Mouse (Mus musculus) spleen, adult 18-20 months (tissue): ENCODE measurements around the gene Mxra8.

Experiments
- DNase-seq, 2 experiments: peaks; one replicate each; pipeline ENCODE4 v3.0.0; 2022; ENCODE audit warnings: mixed read lengths in 2 of 2

The Mxra8 gene

GRCm38 (mm10) chr4:155837404-155838010 lies 2.0 kb upstream of the Mxra8 start:
- DNase-seq, result no peak

DNA sequence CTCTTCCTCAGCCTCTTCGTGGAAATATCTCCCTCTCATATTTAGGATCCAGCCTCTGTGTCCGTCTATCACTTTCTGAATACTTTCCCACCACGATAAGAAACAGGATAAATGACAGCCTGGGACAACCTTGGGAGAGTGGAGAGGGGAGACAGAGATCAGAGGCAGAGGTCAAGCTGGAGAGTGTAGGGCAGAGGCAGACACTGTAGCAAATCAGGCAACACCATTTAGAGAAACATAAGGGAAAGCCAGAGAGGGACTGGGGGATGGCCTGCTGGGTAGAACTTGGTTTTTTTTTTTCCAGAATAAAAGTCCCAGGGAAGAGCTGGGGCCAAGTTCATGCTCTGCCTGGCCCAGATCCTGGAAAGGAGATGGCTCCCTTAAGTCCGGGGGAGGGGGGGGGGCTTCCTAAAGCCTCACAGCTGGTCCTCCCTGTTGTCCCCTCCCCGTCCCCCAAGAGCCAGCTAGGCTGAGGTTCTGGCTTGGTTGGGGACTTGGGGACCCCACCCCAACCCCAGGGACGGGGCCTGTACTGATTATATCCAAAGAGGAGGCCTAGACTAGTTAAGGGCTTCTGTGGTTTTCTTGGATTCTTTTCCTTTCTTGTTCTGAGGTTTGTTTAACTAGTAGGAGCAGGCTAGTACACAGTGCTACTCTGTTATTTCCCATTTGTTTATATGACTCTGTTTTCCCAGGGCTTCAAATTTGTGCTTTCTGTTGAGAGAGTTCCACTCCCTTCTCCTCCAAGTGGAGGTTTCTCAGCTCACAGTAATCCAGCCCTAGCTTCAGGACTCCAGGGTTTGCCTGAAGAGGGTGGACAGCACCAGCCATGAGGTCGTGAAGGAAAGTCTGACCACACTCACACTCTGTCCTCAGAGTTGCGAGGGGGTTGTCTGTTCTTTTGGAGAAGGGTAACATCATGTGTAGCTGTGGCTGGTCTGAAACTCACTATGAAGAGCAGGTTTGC lies 1.0 kb upstream of the Mxra8 start:
- no peak for DNase-seq

GRCm38 (mm10) chr4:155840076-155841002 lies 859 bp downstream of the Mxra8 start:
- DNase-seq, result peak in 1 of 2 experiments; percentile 2

DNA sequence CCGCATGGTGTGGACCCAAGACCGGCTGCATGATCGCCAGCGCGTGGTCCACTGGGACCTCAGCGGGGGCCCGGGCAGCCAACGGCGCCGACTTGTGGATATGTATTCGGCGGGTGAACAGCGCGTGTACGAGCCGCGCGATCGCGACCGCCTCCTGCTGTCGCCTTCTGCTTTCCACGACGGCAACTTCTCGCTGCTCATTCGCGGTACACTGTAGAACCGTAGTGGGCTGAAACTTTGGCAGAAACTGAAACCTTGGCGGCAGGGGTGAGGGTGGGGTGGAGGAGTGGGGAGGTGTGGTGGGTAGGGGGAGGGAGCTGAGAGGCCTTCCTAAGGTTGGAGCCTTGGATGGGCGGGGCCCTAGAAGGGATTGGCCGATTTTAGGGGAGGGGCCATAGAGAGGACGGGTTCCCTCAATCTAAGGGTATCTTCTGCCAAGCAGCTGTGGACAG lies 1.5 kb downstream of the Mxra8 start:
- DNase-seq, result peak; percentile 64 to 67

DNA sequence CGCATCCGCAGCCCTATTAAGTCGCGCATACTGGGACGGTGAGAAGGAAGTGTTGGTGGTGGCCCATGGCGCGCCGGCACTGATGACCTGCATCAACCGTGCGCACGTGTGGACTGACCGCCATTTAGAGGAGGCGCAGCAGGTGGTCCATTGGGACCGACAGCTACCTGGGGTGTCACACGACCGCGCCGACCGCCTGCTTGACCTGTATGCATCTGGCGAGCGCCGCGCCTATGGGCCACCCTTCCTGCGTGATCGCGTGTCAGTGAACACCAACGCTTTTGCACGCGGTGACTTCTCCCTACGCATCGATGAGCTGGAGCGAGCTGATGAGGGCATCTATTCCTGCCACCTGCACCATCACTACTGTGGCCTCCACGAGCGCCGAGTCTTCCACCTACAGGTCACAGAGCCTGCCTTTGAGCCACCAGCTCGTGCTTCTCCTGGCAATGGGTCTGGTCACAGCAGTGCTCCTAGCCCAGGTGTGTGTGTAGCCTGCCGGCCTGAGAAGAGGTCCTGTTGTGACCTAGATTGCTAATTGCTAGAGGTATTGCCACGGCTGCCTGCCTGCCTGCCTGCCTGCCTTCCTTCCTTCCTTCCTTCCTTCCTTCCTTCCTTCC lies 2.3 kb downstream of the Mxra8 start:
- peak; percentile 10 to 17 for DNase-seq

DNA sequence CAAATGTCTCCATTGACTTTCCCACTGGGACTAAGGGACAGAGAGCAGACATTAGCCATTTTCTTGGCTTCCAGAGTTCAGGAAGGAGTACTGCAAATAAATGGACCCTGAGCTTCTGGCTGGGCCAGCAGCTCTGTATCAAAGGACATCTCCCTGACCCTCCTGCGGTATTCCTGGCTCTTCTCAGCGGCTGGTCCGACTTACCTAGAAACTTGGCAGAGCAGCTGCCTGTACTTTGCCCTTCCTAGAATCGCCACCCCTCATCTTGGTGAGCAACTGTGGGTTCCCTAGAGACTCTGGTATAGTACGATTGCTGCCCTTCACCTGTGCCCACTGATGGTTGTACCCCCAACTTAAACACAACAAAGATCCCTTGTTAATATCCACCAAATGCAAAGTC lies 3.8 kb downstream of the Mxra8 start:
- peak in 1 of 2 experiments; percentile 2 for DNase-seq

DNA sequence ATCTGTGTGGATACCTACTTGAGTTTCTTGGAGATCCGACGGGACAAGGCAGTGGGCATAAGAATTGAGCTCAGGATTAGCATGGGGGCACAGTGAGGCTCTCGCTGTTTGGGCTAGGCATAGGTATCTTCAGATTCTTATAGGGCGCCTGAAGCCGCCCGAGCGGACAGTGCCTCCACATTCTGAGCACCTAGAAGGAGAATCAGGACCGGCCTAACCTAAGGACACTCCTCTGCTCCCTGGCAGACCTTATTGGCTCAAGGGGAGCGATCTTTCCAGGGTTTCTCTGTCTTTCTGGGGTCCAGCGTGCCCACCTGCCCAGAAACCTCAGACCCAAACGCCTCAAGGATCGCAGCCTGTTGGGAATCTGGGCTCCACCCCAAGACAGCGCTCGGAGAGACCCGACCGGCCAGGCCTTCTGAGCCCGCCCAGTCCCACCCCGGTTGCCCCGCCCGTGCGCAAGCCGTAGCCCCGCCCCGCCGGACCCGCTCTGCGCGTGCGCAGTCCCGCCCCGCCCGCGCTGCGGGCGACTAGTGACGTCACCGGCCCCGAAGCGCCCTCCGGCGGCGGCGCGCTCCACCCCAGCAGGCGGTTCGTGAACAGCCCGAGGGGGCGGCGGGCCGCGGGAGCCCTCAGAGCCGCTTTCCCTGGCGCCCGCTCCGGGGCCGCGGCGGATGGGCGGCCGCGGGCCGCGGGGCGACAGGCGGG lies 7.5 kb downstream of the Mxra8 start, which contains the start of gene Dvl1:
Gene Dvl1, plus strand, starts transcription at position 532 of the 708 bp plus-strand sequence.
- peak; percentile 89 to 97 for DNase-seq

DNA sequence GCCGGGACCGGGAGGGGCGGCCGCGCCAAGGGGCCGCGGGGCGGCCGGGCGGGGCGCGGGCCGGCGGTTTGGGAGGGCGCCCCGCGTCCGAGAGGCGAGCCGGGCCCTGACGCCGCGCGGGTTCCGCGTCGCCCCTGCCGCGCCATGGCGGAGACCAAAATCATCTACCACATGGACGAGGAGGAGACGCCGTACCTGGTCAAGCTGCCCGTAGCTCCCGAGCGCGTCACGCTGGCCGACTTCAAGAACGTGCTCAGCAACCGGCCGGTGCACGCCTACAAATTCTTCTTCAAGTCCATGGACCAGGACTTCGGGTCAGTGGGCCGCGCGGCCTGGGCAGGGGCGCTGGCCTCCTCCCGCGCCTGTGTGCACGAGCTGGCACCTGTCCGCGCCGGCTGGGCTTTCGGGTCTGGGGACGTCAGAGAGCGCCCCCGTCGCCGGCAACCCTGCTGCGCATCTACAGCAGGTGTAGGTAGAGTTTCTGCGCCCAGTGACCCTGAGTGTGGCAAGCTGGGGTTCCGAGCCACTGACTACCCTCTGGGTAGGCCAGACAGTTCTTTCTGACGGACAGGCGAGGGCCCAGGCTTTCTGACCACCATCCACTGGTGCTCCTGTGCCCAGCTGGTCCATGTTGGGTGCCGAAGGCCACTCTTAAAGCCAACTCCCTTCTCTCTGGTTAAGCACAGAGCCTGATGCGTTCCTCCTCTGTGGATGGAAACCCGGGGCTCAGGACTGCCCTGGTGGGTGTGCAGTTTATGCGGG lies 8.3 kb downstream of the Mxra8 start:
- no peak for DNase-seq

DNA sequence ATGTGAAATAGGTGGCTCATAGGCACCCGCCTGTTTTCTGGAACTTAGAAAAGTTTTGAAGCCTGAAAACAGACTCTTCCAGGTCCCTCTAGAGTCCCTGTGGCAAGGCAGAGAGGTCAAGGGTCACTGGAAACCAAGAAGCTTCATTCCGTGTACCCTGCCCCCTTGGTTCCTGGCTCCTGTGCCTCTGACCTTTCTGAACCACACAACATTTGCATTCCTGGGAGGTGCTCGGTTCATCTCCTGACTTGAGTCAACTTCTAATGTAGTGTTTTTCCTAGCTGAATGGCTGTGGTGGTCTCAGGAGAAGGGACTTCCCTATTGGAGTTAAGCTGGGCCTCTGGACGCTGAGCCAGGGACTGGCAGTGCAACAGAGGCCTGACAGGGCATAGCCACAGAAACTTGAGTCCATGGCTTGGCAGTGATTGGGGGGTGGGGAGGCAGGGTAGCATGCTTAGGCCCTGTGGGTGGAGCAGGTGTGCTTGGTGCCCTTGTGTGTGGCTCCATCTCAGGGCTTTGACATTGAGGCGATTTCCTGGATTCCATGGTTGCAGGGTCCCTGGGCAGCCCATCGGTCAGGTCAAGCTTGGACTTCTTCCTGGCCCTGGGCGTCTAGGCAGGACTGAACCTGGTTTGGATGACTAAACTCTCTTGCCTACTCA lies 9.1 kb downstream of the Mxra8 start:
- no peak for DNase-seq

- DNase-seq, result no peak
These were observed 9.9 kb downstream of the Mxra8 start for GRCm38 (mm10) chr4:155849391-155849790.

DNA sequence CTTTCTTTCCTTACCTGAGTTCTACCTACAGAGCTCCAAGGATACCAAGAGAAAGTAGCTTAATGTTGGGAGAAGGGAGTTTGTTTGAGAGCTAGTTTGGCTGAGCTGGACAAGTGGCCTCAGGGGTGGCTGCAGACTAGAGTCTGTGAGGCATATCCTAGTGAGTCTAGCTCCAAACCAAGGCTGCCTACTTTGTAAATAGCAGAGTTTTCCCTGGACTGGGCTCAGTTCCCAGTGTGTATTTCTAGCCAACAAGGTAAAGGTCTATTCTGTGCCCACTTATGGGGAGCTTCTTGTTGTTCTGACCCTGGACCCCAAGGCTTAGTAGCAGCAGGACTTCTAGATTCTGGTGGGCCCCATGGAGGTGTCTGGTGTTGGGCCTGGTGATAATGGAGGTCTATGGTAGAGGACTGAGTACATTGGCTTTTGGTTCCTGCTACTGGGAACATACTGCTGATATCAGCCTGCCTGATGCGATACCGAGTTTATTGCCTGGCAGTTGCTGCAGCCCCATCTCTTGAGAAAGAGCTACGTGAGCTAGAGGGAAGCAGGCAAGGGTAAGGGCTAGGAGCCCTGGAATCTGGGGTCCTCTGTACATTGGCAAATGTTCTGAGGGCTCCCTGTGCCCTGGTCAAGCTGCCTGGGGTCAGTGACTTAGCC lies 10.4 kb downstream of the Mxra8 start:
- DNase-seq, result no peak

GRCm38 (mm10) chr4:155851368-155851767 lies 11.9 kb downstream of the Mxra8 start:
- no peak for DNase-seq

DNA sequence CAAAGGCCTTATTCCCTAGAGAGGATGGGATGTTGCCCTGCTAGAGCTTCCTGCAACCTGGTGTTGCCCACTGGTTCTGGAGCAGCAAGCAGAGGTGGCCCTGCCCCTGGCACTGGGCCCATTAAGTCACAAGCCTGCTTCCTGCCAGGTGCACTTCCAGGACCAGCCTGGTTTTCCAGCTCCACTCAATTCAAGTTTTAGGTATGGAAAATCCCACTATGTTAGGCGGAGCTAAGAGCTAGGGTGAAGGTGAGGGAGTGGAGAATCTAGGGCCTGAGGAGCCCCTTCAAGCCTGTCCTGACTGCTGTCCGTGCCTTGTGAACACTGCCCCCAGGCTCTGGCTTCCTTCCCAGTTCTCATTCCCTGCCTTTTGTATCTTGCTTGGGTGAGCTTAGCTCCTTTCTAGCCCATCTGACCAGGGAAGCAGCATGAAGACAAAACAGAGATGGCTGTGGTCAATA lies 12.5 kb downstream of the Mxra8 start:
- DNase-seq, result no peak

DNA sequence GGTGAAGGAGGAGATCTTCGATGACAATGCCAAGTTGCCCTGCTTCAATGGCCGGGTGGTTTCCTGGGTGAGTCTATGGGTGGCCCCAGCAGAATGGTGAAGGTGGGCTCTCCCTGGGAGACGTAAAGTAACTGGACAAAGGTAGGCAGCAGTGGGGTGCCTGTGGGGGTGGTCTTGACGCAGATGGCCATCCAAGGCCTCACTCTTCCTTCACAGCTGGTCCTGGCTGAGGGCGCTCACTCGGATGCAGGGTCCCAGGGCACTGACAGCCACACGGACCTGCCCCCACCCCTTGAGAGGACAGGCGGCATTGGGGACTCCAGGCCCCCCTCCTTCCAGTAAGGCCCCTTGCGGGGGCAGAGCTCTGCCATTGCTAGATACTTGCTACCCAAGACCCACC lies 13.9 kb downstream of the Mxra8 start:
- no peak for DNase-seq

DNA sequence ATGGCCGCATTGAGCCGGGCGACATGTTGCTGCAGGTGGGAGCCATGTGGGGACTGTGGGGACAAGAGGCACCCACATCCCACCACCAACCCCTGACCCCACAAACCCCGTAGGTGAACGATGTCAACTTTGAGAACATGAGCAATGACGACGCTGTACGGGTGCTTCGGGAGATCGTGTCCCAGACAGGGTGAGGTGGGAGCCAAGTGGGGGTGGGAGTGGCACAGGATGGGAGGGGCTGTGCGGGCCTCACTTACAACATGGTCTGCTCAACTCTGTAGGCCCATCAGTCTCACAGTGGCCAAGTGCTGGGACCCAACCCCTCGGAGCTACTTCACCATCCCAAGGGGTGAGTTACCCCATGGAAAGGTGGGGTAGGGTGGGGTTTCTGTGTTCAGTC lies 15.5 kb downstream of the Mxra8 start:
- no peak for DNase-seq

DNA sequence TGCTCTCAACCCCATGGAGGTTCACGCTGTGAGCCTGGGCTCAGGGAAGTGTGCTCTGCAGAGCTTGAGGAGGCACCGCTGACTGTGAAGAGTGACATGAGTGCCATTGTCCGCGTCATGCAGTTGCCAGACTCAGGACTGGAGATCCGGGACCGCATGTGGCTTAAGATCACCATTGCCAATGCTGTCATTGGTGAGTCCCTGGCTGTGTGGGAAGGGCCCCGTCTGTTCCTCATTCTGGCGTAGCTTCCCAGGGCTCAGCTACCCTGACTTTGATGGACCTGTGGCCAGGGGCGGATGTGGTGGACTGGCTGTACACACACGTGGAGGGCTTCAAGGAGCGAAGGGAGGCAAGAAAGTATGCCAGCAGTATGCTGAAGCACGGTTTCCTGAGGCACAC lies 16.6 kb downstream of the Mxra8 start:
- no peak for DNase-seq

DNA sequence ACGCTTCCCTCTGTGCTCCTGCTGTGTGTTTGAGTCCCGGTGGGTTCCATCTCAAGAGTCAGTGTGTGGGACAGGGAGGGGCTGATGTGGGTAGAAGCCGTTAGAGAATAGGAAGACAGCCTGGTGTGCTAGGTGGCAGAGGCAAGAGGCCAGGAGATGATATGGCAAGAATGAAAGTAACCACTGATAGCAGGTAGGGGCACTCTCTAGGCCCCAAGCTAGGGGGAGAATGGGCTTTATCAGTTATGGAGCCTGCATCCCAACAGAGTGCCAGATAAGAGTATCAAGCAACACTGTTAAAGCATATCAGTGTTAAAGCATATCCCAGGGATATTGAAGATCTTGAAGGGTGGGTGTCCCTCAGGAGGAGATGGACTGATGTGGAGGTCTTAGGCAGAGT lies 17.4 kb downstream of the Mxra8 start:
- DNase-seq, result no peak

DNA sequence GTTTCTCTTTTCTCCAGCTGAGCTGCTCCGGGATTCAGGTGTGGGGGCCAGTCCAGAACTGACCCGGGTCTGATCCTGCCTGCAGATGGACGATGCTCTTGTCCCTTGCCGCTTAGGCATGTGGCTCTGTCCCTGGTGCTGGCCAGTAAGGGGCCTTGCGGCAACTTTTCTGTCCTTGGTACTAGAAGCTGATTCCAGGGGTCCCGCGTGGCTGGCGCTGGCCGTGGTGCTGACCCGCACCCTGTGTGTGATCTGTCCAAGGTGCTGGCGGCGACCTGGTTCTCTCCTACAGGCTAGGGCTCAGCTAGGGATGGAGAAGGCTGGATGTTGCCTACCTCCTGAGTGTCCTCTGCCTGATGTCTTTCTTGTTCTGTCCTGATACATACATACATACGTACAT lies 19.8 kb downstream of the Mxra8 start:
- no peak for DNase-seq

DNA sequence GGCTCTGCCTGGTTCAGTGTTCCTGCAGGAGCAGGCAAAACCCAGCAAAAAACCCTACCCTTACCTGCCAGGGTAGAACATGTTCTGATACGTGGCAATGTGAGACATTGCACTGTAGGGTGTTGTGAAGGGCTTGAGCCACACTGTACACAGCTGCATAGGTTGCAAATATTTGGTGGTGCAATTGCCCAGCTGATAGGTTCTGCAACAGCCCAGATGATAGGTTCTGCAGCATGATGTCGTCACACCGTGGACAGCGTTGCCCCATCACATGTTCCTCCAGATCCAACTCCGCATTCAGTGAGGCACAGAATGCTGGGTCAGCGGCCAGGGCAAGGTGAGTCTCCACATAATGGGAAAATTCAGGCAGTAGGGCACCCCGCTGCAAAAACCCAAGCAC lies 22.3 kb downstream of the Mxra8 start:
- DNase-seq, result no peak

DNA sequence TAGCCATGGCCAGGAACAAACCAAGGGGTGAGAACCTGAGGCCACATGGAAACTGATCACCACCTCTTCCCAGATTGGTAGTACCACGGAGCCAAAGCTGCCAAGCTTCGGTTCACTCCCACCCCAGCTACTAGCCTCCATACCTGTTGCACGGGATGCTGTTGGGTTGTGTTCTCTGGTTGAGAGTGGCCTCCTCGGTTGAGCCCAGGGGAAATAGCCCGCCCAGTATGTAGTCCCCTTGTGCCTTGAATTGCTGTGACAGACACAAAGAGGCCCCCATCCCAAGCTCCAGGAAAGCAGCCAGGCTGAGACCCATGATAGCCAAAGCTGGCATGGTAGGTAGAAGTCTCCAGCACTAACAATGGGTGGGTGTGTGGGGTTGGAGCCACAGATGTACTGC lies 23.5 kb downstream of the Mxra8 start, which contains the start of gene Tas1r3:
Gene Tas1r3, minus strand, starts transcription at position 362 of the 400 bp plus-strand sequence.
- no peak for DNase-seq
